Mouse (Mus musculus) bone marrow macrophage, adult 2 months (primary cell): ENCODE measurements around the gene Cdk5.

ENCODE experiments used
- CTCF ChIP-seq: IDR thresholded peaks from 2 replicates; pipeline ENCODE4 v1.5.1; 2012; ENCODE audit warnings: low read depth, mild to moderate bottlenecking, low read length, moderate library complexity
- POLR2A ChIP-seq: IDR thresholded peaks from 2 replicates; pipeline ENCODE4 v1.6.1; 2012; ENCODE audit warnings: mild to moderate bottlenecking, low read depth, low read length, borderline replicate concordance

DNA sequence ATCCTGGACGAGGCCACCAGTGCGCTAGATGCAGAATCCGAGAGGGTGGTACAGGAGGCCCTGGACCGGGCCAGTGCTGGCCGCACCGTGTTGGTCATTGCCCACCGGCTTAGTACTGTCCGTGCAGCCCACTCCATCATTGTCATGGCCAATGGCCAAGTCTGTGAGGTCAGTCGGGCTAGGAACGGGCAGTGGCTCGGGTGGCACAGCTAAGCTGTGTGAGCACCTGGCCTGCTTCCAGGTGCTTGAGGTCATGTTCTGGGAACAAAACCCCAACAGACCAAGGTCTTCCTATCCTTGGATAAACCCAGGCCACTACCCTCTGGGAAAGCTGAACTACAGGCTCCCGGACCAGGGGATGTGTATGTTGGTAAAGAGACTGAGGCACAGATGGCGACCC is 14.7 kb downstream of the Cdk5 start:
- no peak for TF ChIP-seq CTCF
- no peak for TF ChIP-seq POLR2A
